Mouse (Mus musculus) heart, adult 2 months (tissue): ENCODE results near the gene Heatr1.

Experiments
- CTCF ChIP-seq: fragments of 200-600 bp; IDR thresholded peaks from 2 replicates; pipeline ENCODE4 v1.8.1; 2022; ENCODE audit warnings: antibody characterized with exemption, mild to moderate bottlenecking, moderate library complexity
- POLR2A ChIP-seq: fragments of 200-500 bp; IDR thresholded peaks from 2 replicates; pipeline ENCODE4 v1.6.1; 2011; ENCODE audit warnings: mild to moderate bottlenecking, low read depth, low read length, control low read depth; ENCODE audit not compliant: insufficient read depth

DNA sequence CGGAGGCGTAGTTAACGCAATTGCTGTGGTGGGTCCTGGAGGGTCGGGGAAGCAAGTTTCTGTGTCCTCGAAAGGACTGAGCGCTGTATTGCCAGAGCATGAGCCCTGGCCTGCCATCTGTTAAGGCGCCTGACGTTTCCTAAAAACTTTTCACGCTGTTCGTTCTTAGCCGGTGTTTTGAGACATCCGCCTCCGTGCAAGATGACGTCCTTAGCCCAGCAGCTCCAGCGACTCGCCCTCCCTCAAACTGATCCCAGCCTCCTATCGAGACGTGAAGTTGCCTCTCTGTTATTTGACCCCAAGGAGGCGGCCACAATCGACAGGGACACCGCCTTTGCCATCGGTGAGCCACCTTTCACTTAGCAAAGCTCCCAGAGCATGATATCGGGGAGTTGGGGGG, 744 bp downstream of the Heatr1 start:
- no peak for TF ChIP-seq POLR2A
- TF ChIP-seq CTCF, result no peak
